Mouse (Mus musculus) urinary bladder, postnatal 36 days (tissue): ENCODE measurements at regions not wholly inside any gene's neighbourhood (a gene's known extent, or its start where the extent isn't known, plus 50 kb on each side); places are given as distances from the start of the nearest gene placed in this dataset.

Source experiments
- DNase-seq, 2 experiments: peaks; one replicate each; pipeline ENCODE4 v3.0.0; 2022; ENCODE audit warnings: low spot score in 2 of 2, mixed read lengths in 1 of 2

DNA sequence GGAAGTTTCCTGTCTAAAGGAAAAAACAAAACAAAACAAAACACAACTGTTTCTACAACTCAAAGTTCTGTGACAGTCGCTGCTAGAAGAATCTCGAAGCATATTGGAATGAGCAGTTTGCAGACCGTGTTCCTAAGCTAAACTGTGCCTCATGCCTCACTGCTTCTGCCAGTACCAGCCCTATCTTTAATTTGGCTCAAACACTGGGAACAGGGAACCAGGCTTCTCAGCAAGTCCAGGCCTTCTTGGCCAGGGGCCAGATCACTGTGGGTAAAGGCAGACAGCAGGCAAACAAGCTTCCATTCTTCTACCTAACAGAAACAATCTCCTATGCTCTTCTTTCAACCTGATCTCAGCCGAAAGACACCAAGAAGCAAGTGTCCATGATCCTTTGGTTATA lies 56.5 kb downstream of the Tmsb4x start:
- peak in 1 of 2 experiments; percentile 30 for DNase-seq

DNA sequence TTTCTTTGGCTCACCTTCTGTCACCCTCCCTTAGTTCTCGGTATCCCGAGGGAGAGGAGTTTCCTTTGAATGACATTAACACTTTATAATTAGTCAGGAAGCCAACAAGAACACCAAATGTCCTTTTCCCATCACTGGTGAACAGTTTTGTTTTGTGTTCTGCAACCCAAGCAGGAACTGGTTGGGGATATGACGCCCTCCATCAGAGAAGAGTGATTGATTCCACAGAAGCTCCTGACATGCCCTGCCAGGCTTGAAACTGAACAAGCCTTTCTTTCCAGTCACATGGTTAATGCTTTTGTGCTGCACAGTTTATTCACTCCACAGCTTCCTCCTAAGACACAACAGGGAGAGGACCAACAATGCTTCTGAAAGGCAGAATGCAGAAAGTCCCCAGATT lies 57.8 kb downstream of the Tmsb4x start:
- DNase-seq, result no peak

DNA sequence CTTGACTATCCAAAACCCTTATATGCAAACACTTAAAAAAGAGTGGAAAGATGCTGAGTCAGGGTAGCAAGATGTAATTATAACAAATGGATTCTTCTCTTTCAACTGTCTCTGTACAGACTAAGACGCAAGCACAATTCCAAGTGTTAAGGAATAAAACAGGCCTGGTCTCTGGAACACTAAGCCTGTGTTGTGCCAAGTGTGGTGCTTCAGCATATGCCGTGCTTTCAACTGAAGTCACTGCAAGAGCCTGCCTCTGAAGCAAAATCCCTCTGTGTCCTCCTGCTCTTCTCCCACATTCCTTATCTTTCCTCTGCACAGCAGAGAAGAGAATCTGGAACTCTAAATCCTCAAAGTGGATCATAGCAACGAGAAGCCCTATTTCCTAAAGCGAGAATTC lies 59.7 kb downstream of the Tmsb4x start:
- DNase-seq, result no peak

DNA sequence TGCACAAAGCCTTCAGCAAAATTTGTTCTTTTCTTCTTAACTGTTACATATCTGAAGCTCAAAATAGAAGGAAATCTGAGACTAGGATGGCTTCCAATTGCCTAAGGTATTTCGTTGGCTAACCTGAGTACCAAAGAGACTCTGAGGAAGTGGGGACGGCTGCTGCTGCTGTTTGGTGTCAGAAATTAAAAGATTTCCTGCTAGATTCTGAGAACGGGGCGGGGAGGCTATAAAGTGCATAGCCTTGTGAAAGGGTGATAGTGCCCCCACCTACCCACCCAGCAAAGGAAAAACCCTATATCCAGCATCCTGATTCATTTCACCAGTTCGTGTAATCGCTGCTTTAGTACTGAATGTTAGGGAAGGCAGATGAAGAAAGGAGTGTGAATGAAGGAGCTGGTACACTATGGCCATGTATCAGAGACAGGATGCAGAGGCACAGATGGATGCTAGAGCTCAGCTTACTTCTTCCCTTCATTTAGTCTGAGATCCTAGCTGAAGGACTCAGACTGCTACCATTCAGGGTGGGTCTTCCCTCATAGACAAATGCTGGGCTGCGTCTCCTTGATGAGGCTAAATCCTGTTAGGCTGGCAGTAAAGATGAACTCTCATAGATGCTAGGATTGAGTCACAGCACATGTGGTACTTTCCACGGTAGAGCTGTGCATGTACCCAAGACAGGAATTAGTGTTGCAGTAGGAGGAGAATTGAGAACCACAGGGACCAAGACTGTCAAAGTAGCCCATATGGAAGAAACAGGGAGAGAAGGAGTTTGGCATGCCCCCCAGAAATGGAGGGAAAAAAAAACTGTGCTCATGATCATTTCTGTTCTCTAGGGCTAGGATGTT lies 62.4 kb downstream of the Tmsb4x start:
- no peak for DNase-seq

DNA sequence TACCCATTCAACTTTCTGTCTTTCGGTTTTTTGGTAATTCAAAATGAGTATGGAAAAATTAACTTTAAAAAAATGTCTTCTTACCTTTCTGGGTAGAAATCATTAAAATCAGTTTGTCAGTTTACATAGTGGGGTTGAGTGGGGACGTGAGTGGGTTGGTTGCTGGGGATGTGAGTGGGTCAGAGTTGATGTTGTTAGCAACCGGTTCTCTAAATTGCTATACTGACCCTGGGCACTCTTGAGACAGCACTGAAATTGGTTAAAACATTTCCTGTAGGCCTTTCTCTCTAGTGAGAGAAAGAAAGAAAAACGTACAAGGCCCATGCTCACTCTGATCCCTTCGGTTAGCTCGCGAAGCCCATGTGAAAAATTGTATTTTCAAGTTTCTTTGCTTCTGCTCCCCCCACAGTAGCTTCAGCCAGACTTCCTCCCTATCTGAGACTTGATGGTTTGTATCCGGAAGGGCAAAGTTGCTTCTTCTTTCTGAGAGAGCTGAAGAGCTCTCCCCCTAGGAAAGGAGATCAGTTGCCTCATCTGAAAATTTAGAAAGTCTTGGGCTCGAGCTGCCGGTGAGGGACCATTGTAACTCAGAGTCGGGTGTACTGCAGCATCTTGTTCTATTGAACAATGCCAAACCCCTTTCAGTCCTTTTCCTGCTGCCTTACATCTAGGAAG lies 63.5 kb downstream of the Tmsb4x start:
- no peak for DNase-seq

DNA sequence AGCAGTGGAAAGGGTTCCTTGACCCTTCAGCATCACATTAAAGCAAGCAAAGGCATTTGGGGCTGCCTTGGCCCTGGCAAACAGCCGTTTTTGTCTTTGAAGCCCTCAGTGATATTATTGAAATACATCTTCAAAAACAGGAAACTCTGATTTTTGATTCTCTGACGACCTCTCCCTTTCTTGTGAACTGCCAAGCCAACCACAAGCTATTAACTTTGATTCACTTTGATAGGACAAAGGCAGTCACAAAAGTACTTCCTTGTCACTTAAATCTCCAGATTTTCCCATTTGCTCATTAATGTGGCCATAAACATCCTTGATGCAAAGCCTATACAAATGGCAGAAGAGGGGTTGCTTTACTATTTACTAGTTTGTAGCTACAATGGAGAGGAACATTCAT lies 70.0 kb downstream of the Tmsb4x start:
- DNase-seq, result no peak

DNA sequence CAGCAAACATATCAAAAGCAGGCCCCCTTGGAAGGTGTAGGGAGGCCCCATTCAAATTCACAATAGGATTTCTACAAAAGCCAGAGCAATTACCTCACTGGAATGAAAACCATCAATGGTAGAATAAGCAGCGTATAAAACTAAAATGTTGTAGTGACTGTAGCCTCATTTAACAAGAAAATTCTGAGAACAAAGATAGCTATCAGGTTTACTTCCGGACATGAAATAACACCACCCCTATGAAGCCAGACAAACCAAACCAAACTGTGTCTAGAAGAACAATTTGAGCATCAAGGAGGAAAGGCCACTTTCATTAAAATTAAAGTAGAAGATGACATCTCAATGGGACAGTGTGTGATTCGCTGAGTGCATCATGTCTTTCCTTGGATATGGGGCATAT lies 74.9 kb downstream of the Tmsb4x start:
- no peak for DNase-seq

DNA sequence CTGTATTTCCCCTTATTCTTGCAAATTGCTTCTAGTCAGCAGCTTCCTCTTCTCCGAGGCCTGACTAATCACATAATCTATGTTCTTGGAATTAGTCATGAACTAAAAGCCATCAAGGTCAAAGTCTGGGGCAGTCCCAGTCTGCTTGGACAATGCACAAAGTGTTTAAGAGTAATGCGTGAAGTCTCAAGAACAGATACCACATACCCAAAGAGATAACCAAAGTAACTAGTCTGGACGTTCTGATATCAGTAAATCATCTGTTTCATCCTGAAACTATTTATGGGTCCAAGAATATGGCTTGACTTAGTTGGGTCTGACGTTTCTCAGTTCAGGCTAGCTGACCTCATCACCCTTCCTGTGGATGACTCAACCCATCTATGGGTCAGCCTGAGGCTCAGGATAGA lies 76.1 kb downstream of the Tmsb4x start:
- DNase-seq, result no peak

DNA sequence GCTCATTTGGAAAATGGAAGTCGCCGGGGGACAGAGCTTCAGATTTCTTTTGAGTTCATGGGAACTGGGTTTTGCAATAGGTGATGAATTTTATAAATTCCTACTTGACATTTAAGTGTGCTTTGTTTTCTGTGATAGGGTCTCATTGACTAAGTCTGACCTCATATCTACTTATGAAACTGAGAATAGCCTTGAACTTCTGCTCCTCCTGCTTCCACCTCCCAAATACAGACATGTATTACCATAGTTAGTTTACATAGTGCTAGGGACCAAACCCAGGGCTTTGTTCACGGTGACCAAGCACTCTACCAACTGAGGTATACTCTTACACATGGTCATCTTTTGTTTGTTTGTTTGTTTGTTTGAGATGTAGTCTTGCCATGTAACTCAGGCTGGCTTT lies 77.8 kb downstream of the Tmsb4x start:
- DNase-seq, result no peak

DNA sequence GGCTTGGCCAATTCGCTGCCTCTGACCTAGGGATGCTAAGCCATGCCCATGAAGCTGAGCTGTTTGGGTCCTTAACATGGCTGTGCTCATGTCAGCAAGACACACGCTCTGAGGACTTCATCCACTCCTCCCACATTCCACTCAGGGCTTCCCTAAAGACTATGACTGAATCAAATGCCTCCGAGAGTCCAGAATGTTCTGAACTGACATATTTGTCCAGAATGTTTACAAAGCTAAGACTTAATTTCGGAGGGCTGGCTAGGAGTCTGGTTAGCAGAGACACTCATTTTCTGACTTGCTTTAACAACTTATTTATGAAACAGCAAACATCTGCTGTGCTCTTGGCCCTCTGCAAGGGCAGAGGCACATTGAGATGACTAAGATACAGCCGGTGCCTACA lies 78.5 kb downstream of the Tmsb4x start:
- no peak for DNase-seq

DNA sequence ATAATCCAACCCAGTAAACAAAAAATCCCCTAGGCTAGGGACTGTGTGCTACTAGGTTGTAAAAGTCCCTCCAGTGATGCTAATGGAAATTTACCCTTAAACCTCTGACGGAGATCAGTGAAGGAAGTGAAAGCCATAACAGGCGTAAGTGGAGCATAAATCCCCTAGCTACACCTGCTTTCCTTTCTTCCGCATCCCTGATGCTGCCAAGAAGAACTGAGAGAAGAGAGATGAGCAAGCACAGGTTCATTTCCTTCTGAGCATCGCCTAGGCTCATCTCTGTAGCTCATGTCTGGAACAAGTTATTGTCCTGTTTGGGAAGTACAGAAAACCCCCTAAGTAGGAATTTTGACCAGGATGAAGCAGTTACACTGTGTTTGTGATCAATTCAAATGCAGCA lies 89.8 kb downstream of the Tmsb4x start:
- DNase-seq, result no peak

DNA sequence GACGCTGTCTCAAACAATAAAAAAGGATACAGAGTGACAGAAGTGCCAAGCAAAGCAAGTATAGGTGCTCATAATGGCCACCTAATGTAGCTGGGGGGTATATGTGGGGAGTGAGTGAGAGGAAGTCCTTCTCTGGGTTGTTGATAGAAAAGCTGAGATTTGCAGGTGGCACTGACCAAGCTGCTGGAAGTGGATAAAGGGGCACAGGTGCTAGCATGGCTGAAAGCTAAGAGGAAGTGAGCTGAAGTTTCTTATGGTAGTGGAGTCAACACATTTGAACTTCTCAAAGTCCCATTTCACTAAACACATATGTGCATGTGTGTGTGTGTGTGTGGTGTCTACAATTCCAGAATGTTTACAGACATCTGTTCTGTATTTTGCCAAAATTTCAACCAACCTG lies 94.0 kb downstream of the Tmsb4x start:
- DNase-seq, result no peak

DNA sequence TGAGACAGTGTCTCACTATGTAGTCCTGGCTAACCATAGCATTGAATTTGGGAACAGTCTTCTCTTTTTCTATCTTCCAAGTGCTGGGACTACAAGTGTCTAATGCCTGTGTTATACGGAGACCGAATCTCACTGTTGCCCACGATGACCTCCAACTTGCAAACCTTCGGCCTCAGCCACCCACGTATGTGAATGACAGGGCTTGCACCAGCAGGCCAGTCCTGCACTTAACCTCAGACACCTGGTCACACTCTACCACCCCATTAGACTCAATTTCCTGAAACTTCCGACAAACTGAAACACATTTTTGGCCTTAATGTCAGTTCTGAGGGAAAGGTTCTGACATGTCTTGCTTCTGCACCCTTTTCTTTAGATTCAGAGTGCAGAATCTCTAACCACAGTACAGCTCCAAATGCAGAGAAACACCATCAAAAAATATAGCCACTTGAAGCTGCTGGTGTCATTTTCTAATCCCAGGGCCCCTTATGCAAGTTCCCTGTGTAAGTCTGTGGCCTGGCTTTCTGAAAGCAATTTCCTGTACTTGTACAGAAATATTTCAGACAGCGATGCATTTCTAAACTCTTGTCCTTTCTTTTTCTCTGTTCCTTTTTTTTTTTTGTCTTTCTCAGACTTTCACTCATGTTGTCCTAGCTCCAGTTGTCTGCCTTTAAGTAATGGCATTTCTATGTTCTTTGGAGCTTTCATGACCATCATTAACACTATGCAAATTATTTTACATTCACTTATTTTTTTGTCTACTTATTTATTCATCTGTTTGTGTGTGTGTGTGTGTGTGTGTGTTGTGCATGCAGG lies 97.8 kb downstream of the Tmsb4x start:
- DNase-seq, result no peak

DNA sequence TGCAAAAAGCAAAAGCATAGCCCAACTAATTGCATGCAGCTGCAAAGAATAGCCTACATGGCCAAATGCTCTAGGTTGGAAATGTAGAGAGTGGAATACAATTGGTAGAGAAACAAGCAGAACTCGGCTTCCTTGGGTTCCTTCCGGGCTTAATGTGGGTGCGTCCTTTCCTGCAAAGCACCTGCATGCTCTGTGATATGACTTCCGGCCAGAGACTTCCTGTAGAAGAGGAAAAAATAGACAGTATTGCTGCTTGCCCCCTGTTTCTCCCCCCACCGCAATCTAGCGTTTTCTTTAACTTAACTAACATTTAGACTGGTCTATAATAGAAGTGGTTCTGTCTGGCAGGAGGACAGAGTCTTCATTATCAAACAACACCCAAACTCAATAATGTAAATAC lies 100.8 kb downstream of the Tmsb4x start:
- DNase-seq, result no peak

DNA sequence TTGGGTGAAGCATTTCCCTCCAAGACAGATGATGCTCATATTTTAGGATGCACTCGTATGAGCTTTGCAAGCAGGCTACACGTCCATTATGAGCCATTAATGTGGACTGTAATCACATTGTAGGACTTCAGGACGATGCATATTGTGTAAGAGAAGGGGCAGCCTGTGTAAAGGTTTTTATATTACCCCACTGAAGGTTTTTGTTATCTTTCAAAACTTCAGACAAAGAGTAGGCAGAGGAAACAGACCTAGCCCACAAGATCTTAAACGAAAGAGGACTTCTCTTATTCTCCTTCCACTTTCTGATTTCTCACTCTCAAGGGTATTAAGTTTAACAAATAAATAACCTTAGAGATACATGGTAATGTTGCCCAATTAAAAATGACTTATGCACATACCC lies 101.6 kb downstream of the Tmsb4x start:
- no peak for DNase-seq

DNA sequence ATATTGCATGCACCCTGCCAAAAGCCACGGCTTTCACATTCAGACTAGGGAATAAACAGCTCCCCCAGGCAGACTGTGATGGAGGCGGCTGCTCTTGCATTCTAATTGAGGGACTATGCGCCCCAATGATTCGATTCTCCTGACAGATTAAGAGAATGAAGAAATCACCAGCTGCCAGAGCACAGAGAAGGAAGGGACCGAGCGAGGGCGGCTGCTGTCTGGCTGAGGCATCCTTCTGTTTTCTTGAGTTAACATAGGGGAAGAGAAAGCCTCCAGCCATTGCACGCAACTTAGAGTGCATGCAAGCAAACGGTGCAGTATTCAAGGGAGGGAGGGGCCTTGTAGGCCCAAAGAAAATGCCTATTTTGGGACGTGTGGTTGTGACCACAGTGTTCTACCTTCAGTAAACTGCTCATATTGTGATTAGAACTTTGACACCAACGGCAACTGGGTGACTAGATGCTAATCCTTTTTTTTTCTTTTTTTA lies 103.1 kb downstream of the Tmsb4x start:
- DNase-seq, result no peak

DNA sequence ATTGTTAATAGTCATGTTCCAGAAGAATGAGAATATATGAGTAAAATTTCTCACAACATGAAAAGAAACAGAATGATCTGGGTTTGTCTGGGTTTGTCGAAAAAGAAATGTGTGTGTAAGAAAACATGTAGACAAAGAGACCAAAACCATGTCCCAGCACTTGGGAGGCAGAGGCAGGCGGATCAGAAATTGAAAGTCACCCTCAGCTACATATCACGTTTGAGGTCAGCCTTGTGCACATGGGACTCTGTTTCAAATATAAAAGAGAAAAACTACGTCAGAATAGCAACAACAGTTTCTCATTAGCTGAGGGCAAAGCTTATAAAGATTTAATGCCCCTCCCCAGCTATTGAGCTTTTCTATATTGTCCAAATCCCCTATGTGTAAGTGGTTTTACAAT lies 103.8 kb downstream of the Tmsb4x start:
- DNase-seq, result no peak

DNA sequence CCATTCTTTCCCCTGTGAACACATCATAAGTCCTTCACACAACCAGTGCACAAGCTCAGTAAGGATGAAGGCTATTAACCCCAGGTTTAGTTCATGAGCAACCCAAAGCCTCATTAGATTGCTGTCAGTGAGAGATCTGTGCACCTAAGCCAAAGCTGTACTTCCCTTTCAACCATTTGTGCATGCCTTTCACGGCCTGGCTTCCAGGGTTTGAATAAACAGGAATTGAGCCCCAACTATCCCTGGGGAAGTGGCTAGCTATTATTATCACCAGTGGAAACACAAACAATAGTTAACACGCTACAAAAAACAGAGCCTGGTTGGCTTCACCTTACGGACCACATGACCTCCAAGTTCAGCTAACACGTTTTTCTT lies 104.9 kb downstream of the Tmsb4x start:
- no peak for DNase-seq

DNA sequence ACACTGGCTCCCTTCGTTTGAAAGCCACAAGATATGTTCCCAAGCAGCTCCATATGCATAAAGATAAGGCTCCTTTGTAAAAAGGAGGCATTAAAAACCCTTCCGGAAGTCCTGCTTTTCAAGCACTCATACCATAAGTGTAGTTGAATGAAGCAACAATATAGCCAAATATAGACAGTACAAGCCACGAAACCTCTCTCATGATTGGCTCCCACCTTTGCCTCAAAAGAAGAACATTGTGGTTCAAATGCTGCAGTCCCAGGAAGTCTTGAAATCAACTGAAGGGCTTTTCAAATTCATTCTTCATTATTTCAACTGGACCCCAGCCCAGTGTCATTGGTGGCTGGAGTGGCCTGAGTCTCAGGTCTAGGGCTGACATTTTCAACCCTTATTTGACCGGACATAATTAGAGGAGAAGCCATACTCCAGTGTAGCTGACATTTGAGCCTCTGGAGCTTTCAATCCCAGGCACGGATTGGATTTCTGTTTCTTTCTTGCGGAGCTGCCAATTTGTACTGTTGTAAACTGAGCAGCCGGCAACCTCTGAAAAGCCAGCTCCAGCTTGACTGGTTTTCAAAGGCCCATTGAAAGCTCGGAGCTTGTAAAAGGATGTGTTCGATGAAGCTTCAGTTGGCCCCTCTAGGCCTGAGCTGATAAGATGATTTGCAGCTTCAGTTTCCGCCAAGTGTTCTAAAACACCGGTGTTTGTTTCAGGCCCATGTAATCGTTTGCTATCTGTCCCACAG lies 105.4 kb downstream of the Tmsb4x start:
- DNase-seq, result no peak

DNA sequence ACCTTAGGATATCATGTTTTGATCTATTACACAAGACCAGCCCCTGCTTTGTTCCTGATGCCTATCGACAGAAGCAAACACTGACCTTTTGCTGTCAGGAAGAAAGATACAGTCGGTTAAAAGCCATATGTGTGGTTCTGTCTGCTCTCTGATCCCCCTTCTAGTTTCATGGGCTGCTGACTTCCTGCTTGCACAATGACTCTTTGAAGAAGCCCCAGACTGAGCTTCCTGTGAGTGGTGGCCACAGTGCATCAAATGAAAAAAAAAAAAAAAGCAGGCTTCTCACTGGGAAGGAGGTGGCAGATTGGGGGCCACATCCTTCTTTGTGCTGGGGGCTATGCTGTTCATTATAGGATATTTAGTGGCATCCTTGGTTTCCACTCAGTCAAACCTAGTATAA lies 107.2 kb downstream of the Tmsb4x start:
- peak in 1 of 2 experiments; percentile 14 for DNase-seq

DNA sequence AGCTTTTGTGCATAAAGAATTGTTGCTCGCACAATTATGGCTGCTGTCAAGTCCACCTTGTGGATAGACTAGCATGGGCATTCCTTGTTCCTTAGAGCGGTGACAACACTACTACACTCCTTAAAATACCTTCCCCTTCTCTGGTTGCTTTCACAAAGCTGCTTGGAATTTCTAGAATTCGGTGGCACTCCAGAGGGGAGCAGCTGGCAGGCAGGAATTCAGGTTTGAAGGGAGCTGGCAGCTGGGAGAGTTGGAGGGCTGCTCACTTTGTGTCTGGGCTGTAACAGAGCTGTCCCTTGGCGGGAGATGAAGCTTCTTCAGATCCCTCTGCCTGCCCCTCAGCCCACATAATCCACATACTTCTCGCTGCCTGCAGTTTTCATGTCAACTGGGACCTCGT lies 109.7 kb downstream of the Tmsb4x start:
- no peak for DNase-seq

DNA sequence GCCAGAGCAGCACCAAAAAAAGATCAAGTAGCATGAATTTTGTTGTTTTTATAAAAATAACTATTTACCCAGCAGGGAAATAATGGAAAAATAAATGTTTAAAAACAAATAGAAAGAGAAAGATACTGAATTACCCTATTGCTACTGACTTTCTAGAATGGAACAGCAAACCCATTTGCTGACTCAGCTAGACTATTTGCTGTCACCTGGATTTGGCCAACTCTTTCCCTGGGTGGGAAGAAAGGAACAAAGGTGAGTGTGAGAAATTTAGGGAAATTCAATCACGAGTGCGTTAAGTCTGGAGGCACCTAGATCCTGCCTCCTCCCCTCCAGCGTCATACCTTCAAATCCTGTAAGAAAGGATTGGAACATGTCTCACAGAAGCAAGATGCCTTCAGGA lies 110.2 kb downstream of the Tmsb4x start:
- DNase-seq, result no peak
